Mouse (Mus musculus) gastrocnemius, adult 2 months (tissue): ENCODE results near the gene Hhatl. TPM values are rescaled to one million over a fixed set of nuclear protein-coding genes. Genes with fewer than 3 reads are reported as not detected.

Experiments
- DNase-seq: peaks from one replicate; pipeline ENCODE4 v3.0.0; 2022
- H3K27ac ChIP-seq: fragments of 200-600 bp; 2 replicates; pipeline ENCODE4 v1.8.1; 2022; ENCODE audit warnings: mild to moderate bottlenecking
- H3K4me3 ChIP-seq: fragments of 200-600 bp; 2 replicates; pipeline ENCODE4 v1.8.1; 2022; ENCODE audit warnings: mild to moderate bottlenecking, moderate library complexity
- CTCF ChIP-seq: fragments of 200-600 bp; IDR thresholded peaks from 2 replicates; pipeline ENCODE4 v1.8.1; 2022; ENCODE audit warnings: antibody characterized with exemption, mild to moderate bottlenecking, moderate library complexity
- intact Hi-C: fragments of 180-260 bp; cut with DNase I; formaldehyde crosslinking; loops from one replicate; pipeline ENCODE4 v1.15.1; 2025
- total RNA-seq, 2 experiments: library from RNA; stranded (reverse); gene quantifications; 2 replicates each; pipeline ENCODE4 v1.2.3; 2021

Hhatl gene
- total RNA-seq, 2 experiments from 2014 or later: 151 to 153 TPM

DNA sequence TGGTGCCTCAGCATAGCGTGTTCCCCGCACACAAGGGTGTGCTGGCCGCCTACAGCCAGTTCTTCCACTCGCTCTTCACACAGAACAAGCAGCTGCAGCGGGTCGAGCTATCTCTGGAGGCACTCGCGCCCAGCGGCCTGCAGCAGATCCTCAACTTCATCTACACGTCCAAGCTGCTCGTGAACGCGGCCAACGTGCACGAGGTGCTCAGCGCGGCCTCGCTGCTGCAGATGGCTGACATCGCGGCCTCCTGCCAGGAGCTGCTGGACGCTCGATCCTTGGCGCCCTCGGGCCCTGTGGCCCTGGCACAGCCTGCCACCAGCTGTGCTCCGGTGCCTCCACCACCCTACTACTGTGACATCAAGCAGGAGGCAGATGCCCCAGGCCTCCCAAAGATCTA lies 29.5 kb downstream of the Hhatl start:
- Histone ChIP-seq H3K27ac (peak overlapping the region; percentile 98), H3K4me3 (no peak overlapping the region; the same call in 1 of the 2 replicates)
- no peak for TF ChIP-seq CTCF
- intact Hi-C loops: no loop called here
- DNase-seq: peak; percentile 78

DNA sequence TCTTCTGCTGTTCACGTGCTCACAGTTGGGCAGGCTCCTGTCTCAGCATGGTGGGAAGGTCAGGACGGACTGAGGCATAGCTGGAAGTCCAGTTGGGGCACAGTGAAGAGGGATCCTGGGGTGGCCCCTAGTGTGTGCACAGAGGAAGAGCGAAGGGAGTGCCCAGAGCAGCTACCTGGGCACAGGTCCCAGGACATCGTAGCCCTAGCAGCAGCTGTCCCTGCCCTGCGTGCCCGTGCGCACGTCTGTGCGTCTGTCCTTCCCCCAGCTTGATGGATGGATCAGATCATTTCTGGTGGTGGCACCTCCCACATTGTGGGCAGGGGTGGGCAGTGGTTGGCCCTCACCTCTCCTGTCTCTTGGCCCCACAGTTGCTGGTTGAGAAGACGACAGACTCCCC lies 30.1 kb downstream of the Hhatl start:
- Histone ChIP-seq H3K27ac (peak overlapping the region; percentile 98), H3K4me3 (no peak overlapping the region)
- intact Hi-C loops: no loop called here
- peak; percentile 83 for DNase-seq
- TF ChIP-seq CTCF: no peak

DNA sequence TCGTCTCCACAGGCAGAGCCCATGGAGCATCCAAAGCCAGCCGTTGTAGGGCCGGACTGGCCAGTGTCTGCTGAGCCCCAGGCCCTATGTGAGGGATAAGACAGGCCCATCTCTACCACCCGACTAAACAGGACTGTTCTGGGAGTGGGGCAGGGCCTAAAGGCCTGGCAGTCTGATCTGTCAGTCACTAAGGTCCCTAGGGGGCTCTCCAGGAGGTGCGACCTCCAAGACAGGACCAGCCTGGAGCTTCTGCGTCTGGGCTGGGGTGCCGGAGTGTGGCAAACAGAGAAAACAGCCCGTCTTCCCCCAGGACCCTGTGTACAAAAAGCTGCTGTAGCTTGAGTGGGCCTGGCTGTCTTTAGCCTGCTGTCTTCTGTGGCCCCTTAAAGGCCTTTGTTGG lies 30.5 kb downstream of the Hhatl start:
- Histone ChIP-seq H3K27ac (peak overlapping the region; percentile 98), H3K4me3 (peak overlapping the region; percentile 97)
- TF ChIP-seq CTCF: no peak
- DNase-seq: peak; percentile 29
- intact Hi-C loops: no loop called here

DNA sequence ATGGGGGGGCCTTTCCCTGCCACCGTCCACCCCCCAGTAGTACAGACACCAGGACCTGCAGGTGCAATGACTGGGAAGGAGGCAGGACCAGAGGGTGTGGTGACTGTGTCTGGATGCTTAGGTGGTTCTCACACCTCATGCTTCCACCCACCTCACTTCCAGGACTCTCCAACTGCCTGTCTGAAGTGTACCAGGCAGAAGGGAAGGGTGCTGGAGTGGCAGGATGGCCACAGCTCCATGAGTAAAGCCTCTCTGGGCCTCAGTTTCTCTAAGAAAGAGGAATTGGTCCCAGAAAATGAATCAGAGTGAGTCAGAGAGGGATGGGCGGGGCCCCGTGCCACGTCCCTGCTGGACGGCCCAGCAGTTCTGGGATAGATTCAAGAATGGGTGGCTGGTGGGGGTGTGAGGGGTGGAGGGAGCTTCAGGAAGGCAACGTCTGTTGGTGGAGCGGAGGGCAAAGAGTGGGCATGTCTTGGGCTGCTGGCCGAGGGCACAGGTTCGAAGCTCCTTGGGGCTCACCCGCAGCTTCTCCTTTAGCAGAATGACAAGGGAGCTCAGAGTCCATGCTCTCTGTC lies 31.1 kb downstream of the Hhatl start:
- peak overlapping the region; percentile 98 for H3K27ac ChIP-seq
- DNase-seq: peak; percentile 59
- TF ChIP-seq CTCF: no peak
- H3K4me3 ChIP-seq: peak overlapping the region; percentile 97
- intact Hi-C loops: no loop called here

DNA sequence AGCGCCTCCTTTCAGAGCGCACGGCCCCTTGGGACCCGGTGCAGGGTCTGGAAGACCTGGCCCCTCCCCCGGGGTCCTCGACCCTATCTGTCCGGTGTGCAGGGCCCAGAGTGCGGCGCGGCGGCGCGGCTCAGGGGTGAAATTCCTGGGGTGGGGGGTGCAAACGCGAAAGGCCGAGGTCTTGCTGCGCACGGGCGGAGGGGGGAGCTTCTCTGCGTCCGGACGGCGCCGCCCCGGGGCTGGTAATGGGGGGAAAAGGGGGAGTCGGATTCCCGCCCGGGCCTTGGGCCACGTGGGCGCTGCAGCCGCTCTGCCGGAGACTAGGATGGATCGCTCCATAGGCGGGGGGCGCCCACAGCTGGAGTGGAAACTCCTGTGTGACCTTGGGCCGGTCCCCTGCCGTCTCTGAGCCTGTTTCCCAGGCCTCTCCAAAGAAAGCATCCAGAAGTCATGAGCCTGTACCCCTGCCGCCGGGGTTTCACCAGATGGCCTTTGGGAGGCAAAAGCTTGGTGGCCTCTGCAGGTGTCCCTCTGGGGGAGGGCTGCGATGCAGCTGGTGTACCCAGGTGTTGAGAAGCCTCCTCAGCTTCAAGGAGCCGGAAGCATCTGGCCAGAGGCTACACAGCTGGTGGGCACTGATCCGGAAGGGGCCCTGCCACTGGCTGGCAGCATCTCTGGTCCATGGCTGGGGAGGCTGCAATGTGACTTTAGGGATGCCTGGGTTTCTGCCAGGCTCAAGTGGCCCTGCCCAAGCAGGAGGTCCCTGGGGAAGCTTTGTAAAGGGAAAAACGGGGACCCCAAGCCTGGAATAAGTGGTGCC lies 31.8 kb downstream of the Hhatl start:
- TF ChIP-seq CTCF: no peak
- intact Hi-C loops: no loop called here
- peak overlapping the region; percentile 97 for H3K4me3 ChIP-seq
- H3K27ac ChIP-seq: peak overlapping the region; percentile 98
- DNase-seq: peak; percentile 89

DNA sequence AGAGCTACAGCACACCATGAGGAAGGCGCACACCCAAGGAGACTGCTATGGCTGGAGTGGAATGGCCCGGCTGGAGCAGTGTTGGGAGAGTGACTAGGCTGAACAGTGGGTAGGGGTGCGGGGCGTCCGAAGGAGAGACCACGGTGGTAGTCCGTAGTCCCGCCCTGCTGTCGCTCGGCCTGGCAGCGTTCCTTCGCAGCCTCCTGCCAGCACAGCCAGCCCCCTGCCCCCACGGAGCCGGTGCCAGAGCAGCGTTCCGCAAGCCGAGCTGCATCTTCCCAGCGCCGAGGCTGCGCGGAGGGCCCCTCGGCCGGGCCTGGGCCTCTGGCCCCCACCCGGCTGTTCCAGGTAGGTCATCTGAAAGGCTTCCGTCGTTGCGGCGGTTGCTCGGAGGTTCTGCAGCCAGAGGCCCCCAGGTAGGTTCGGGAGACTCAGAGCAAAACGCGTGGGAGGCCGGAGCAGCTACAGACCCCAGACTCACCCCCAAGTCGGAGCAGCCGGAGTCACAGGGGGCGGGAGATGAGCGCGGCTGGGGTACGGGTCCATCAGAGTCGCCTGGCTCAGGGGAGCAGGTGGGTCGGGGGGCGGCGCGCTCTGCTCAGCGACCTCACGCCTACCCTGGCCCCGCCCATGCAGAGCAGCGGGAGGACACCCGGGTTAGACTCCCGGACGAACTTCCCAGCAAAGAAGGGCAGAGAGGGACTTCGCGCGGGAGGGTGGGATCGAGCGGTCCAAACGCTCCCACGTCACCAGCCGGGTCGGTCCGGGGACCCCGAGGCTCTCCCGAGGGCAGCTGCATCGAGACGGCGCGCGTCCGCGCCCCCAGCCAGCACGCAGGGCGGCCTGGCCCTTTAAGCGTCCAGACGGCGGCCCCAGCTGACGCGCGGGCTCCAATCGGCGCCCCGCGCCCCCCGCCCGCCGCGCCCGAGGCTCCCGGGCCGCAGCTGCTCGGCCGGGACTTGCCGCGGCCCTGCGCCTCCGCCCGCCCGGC lies 32.9 kb downstream of the Hhatl start, which contains the start of gene Zfp651:
Zfp651 (plus strand) TSS at position 240 of the 991 bp plus-strand sequence.
- Histone ChIP-seq H3K4me3 (peak within 1 kb of the TSS; percentile 97), H3K27ac (peak within 1 kb of the TSS; percentile 98)
- DNase-seq: peak; percentile 87
- intact Hi-C loops: loop anchor here (5.0 kb wide), 1 partner anchor 37 kb away; no protein-coding TSS in a partner anchor
- TF ChIP-seq CTCF: no peak

DNA sequence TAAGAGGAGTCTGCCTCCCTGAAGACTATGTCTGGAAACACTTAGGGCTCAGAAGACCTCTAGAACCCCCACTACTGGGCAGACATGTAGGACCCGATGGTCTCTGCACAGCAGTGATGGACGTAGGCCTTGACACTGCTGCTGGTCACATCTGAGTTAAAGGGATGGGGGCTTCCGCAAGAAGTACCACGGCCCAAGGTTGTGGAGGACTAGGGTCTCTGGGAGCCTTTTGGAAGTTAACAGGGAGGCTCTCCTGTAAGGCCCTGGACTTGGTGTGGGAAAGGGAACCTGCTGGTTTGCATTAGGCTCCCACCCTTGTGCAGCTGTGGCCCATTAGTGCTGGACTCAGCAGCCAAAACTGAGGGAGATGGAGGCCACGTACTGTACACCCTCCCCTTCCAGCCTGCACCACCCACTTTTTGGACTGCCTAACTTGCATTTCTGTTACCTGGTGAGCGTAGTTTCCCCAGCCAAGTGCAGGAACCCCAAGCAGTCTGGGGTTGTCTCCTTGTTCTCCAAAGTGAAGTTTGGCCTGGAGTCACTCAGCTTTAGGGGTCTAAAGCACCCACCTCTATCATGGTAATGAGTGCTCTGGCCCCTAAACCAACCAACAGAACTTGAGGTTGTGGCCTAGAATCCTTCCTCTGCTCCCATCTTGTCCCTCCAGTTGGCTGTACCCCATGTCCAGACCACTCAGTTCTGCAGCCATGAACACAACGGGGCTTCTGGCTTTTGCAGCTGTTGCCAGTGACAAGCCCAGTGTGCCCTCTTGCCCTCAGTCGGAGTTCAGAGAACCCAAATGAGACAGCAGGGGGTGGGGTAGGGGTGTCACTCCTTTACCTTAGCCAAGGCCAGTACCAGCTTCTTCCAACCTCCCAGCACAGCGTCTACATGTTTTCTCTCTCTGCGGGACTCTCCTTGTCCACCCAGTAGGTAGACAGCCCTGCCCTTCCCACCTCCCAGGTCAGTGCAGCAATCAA lies 34.2 kb downstream of the Hhatl start:
- peak overlapping the region; percentile 97 for H3K4me3 ChIP-seq
- no peak for TF ChIP-seq CTCF
- intact Hi-C loops: loop anchor here (5.0 kb wide), 1 partner anchor 36 kb away; no protein-coding TSS in a partner anchor
- peak overlapping the region; percentile 98 for H3K27ac ChIP-seq
- peak; percentile 75 for DNase-seq

DNA sequence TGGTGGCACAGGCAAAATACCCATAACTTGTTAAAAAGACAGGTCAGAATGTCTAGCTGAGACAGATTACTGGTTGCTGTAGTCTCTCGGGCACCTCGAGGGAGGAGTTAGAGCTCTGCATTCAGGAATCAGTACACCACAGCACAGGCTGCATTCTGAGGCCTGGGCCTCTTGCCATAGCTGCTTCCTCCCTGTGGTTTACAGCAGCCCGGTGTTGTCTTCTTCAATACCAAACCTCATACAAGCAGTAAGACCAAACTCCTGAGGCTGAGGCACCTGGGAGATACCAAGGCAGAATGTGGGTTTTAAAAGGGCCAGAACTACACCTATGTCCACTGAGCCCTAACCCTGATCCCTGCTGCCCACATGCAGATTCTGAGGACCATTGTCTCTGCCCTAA lies 34.9 kb downstream of the Hhatl start:
- DNase-seq: peak; percentile 55
- peak overlapping the region; percentile 98 for H3K27ac ChIP-seq

DNA sequence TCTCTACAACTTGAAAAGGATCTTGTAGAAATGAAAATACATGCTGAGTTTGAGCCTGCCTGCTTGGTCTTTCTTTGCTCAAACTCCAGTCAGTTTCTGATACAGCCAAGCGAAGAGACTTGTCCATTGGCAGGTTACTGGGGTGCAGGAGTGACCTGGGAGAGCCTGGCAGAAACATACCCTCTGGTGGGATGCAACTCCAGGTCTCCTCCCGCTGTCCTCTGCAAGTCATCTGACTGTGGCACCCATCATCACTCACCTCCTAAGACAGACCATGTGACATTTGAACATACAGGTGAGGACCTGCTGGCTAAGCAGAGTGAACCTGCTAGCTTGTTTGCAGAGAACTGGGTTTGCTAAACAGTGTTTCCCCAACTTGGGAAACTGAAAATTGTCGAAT lies 35.5 kb downstream of the Hhatl start:
- Histone ChIP-seq H3K27ac (no peak overlapping the region; the same call in 1 of the 2 replicates), H3K4me3 (no peak overlapping the region)
- no peak for TF ChIP-seq CTCF
- no peak for DNase-seq
- intact Hi-C loops: loop anchor here (5.0 kb wide), 1 partner anchor 34 kb away; no protein-coding TSS in a partner anchor

More for the DNA sequence above, 34.9 kb downstream of the Hhatl start:
- no peak for TF ChIP-seq CTCF
- intact Hi-C loops: loop anchor here (5.0 kb wide), 1 partner anchor 35 kb away; no protein-coding TSS in a partner anchor
- H3K4me3 ChIP-seq: peak overlapping the region; percentile 1; the same call in 1 of the 2 replicates

DNA sequence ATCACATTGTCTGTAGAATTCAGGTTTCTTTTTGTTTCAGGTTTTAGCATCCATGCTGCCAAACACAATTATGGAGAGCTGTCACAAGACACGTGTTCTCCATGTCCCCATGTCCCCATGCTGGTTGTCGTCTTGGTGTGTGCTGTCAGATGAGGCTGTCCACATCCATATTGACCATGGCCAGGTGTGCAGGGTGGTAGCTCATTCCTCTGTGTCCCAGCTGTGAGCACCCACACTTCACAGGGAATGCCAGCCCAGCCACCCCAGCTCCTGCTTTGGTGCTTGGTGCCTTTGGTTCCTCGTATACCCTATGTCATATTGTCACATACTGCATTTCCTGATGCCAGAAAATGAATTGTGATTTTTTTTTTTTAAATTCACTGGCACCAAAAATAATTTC lies 37.7 kb downstream of the Hhatl start:
- Histone ChIP-seq H3K4me3 (no peak overlapping the region), H3K27ac (no peak overlapping the region)
- intact Hi-C loops: loop anchor here (5.0 kb wide), 1 partner anchor 32 kb away; no protein-coding TSS in a partner anchor
- DNase-seq: peak; percentile 16
- TF ChIP-seq CTCF: no peak

DNA sequence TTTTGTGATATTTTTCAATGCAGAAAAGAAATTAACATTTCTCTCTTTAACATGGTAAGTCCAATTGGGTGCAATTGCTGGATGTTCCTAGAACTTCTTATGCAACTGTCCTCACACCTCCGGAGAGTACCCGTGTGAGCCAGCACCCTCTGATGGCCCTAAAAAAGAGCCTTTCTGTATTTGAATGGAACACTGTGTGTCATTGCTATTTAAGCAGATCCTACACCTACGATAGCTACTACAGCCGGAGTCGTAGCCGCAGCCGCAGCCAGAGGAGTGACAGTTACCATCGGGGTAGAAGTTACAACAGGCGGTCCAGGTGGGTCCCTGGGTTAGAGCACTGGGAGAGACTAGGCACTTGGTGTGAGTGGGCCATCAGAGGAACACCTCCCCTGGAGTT lies 39.5 kb downstream of the Hhatl start:
- TF ChIP-seq CTCF: no peak
- no peak overlapping the region for H3K27ac ChIP-seq
- intact Hi-C loops: no loop called here
- H3K4me3 ChIP-seq: no peak overlapping the region
- DNase-seq: no peak
